Mouse (Mus musculus): ENCODE data around the gene Lmo4. TPM values are rescaled to one million over a fixed set of nuclear protein-coding genes. Genes with fewer than 3 reads are reported as not detected.
A peak's percentile ranks its signal among the peaks of the same experiment; 100 is the strongest.

Gene Lmo4
- polyA plus RNA-seq, 1 experiment, result not detected

DNA sequence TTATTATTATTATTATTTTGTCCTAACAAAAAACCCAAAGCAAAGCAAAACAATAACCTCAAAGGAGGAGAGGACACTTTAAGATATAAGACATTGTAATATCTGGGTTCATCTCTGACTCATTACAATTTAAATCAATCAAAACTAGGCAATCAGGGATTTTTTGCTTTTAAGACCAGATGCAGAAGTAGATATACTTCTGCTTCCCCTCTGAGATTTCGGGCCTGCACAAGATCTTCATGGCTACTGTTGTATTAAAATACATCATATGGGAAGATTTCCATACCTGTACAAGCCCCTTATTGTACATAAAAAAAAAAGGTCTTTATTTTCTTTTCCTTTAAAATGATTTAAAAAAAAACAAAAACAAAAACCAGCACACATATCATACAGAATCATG lies 1.9 kb upstream of the Lmo4 start:
- TF ChIP-seq CTCF (IDR thresholded peaks at IDR 0.05; ENCODE audit: insufficient read depth, low read depth, low read length) (no peak), POLR2A (IDR thresholded peaks at IDR 0.05; ENCODE audit: insufficient read depth, low read depth, low read length) (no peak)
- H3K4me3 ChIP-seq (ENCODE audit: insufficient read depth, low read depth, low read length), result no peak overlapping the region
- H3K27ac ChIP-seq (ENCODE audit: insufficient read depth, low read depth, low read length), result no peak overlapping the region
- 88% methylated on average over 1 of the region's 1 CpGs for WGBS
- peaks cover 2% of the 10 kb centered on the region for H3K4me1 ChIP-seq (ENCODE audit: control insufficient read depth, insufficient read depth, low read length)

DNA sequence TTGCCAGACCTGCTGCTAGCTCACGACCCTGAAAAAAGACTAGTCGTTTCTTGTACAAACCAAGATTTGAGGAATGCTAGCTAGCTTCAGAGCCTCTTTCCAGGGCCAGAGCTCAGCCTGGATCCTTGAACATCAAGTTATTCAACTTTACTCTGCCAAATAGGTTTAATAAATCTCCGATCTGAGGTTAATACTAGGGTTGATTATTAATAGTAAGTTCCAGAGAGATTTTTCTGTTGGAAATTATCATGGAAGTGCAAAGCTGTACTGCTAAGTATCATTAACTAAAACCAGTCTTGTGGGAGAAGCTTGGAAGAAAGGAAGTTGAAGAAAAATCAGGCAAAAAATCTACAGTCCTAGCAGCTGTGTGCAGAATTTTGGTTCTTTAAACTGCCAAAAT lies 1.2 kb upstream of the Lmo4 start:
- no peak overlapping the region for H3K27ac ChIP-seq (ENCODE audit: insufficient read depth, low read depth, low read length)
- H3K4me1 ChIP-seq (ENCODE audit: control insufficient read depth, insufficient read depth, low read length), result peaks cover 6% of the 10 kb centered on the region
- no peak overlapping the region for H3K4me3 ChIP-seq (ENCODE audit: insufficient read depth, low read depth, low read length)
- TF ChIP-seq POLR2A (IDR thresholded peaks at IDR 0.05; ENCODE audit: insufficient read depth, low read depth, low read length) (no peak), CTCF (IDR thresholded peaks at IDR 0.05; ENCODE audit: insufficient read depth, low read depth, low read length) (no peak)
- WGBS, result 21% methylated on average over 3 of the region's 3 CpGs

- H3K4me1 ChIP-seq (ENCODE audit: control insufficient read depth, insufficient read depth, low read length), result peaks cover 6% of the 10 kb centered on the region
- peak overlapping the region; percentile 78 for H3K4me3 ChIP-seq (ENCODE audit: insufficient read depth, low read depth, low read length)
- H3K27ac ChIP-seq (ENCODE audit: insufficient read depth, low read depth, low read length), result peak overlapping the region; percentile 47; the same call in 1 of the 2 replicates
- WGBS, result under 1% methylated on average over 69 of the region's 69 CpGs
- TF ChIP-seq POLR2A (IDR thresholded peaks at IDR 0.05; ENCODE audit: insufficient read depth, low read depth, low read length), result peak; percentile 26; the same call in 1 of the 2 replicates
- TF ChIP-seq CTCF (IDR thresholded peaks at IDR 0.05; ENCODE audit: insufficient read depth, low read depth, low read length), result no peak
These were observed 532 bp upstream of the Lmo4 start for GRCm38 (mm10) chr3:144205351-144206153.

- TF ChIP-seq POLR2A (IDR thresholded peaks at IDR 0.05; ENCODE audit: insufficient read depth, low read depth, low read length) (no peak), CTCF (IDR thresholded peaks at IDR 0.05; ENCODE audit: insufficient read depth, low read depth, low read length) (no peak)
- H3K27ac ChIP-seq (ENCODE audit: insufficient read depth, low read depth, low read length), result peak overlapping the region; percentile 79
These were observed 1.0 kb downstream of the Lmo4 start for GRCm38 (mm10) chr3:144203988-144204412.

GRCm38 (mm10) chr3:144203259-144203987 lies 1.6 kb downstream of the Lmo4 start:
- Histone ChIP-seq H3K4me3 (ENCODE audit: insufficient read depth, low read depth, low read length) (peak overlapping the region; percentile 30), H3K4me1 (ENCODE audit: control insufficient read depth, insufficient read depth, low read length) (peaks cover 12% of the 10 kb centered on the region), H3K27ac (ENCODE audit: insufficient read depth, low read depth, low read length) (no peak overlapping the region)
- 2% methylated on average over 15 of the region's 15 CpGs for WGBS
- TF ChIP-seq POLR2A (IDR thresholded peaks at IDR 0.05; ENCODE audit: insufficient read depth, low read depth, low read length), result no peak

More at GRCm38 (mm10) chr3:144203988-144204412, 1.0 kb downstream of the Lmo4 start:
- Histone ChIP-seq H3K4me3 (ENCODE audit: insufficient read depth, low read depth, low read length) (peak overlapping the region; percentile 78), H3K4me1 (ENCODE audit: control insufficient read depth, insufficient read depth, low read length) (peaks cover 9% of the 10 kb centered on the region)
- 2% methylated on average over 5 of the region's 5 CpGs for WGBS

GRCm38 (mm10) chr3:144202574-144203258 lies 2.3 kb downstream of the Lmo4 start:
- WGBS, result 3% methylated on average over 14 of the region's 14 CpGs
- peak overlapping the region; percentile 59 for H3K4me3 ChIP-seq (ENCODE audit: insufficient read depth, low read depth, low read length)
- no peak overlapping the region for H3K27ac ChIP-seq (ENCODE audit: insufficient read depth, low read depth, low read length)
- H3K4me1 ChIP-seq (ENCODE audit: control insufficient read depth, insufficient read depth, low read length), result peaks cover 15% of the 10 kb centered on the region
- TF ChIP-seq POLR2A (IDR thresholded peaks at IDR 0.05; ENCODE audit: insufficient read depth, low read depth, low read length), result no peak
- TF ChIP-seq CTCF (IDR thresholded peaks at IDR 0.05; ENCODE audit: insufficient read depth, low read depth, low read length), result no peak

GRCm38 (mm10) chr3:144201794-144202573 lies 3.0 kb downstream of the Lmo4 start:
- 1% methylated on average over 54 of the region's 64 CpGs for WGBS
- peak overlapping the region; percentile 32; the same call in 1 of the 2 replicates for H3K27ac ChIP-seq (ENCODE audit: insufficient read depth, low read depth, low read length)
- TF ChIP-seq POLR2A (IDR thresholded peaks at IDR 0.05; ENCODE audit: insufficient read depth, low read depth, low read length) (no peak), CTCF (IDR thresholded peaks at IDR 0.05; ENCODE audit: insufficient read depth, low read depth, low read length) (no peak)
- peak overlapping the region; percentile 59 for H3K4me3 ChIP-seq (ENCODE audit: insufficient read depth, low read depth, low read length)
- H3K4me1 ChIP-seq (ENCODE audit: control insufficient read depth, insufficient read depth, low read length), result peaks cover 15% of the 10 kb centered on the region
